Mouse (Mus musculus) midbrain, embryonic 13.5 days (tissue): ENCODE data around the gene Rps16. TPM values are rescaled to one million over a fixed set of nuclear protein-coding genes. Genes with fewer than 3 reads are reported as not detected.

ENCODE experiments used
- ATAC-seq: fragments of 200-750 bp; cut with Nextera tagmentation; 2 replicates; pipeline ENCODE4 v1.8.0; 2017; ENCODE audit warnings: mild to moderate bottlenecking, moderate TSS enrichment, moderate library complexity
- H3K27ac ChIP-seq: fragments of 300-500 bp; sonication (generic); 2 replicates; pipeline ENCODE4 v1.5.1; 2015; ENCODE audit warnings: inconsistent platforms, mild to moderate bottlenecking, moderate library complexity
- H3K27me3 ChIP-seq: fragments of 300-500 bp; sonication (generic); 2 replicates; pipeline ENCODE4 v1.6.1; 2015; ENCODE audit warnings: mild to moderate bottlenecking, inconsistent platforms
- H3K36me3 ChIP-seq: fragments of 300-500 bp; sonication (generic); 2 replicates; pipeline ENCODE4 v1.6.1; 2015; ENCODE audit warnings: mild to moderate bottlenecking, inconsistent platforms
- H3K4me1 ChIP-seq: fragments of 300-500 bp; sonication (generic); replicated peaks from 2 replicates; pipeline ENCODE4 v1.6.1; 2015; ENCODE audit warnings: inconsistent platforms
- H3K4me2 ChIP-seq: fragments of 300-500 bp; sonication (generic); replicated peaks from 2 replicates; pipeline ENCODE4 v1.6.1; 2015; ENCODE audit warnings: moderate library complexity, mild to moderate bottlenecking, inconsistent platforms
- H3K4me3 ChIP-seq: fragments of 300-500 bp; sonication (generic); replicated peaks from 2 replicates; pipeline ENCODE4 v1.5.1; 2015; ENCODE audit warnings: mild to moderate bottlenecking, inconsistent platforms
- H3K9ac ChIP-seq: fragments of 300-500 bp; sonication (generic); replicated peaks from 2 replicates; pipeline ENCODE4 v1.6.1; 2015; ENCODE audit warnings: mild to moderate bottlenecking, inconsistent platforms
- H3K9me3 ChIP-seq: fragments of 300-500 bp; sonication (generic); 2 replicates; pipeline ENCODE4 v1.6.1; 2016; ENCODE audit warnings: mild to moderate bottlenecking, inconsistent platforms
- WGBS: fragments of 180-500 bp; shearing (Covaris S2); methylation state at CpG from one replicate; pipeline ENCODE4 v1.1.7; 2015; 5-methylcytosine and 5-hydroxymethylcytosine counted together
- polyA plus RNA-seq: library from polyadenylated mRNA; unstranded; fragments of >200 nt; fragmentation: Nextera tagmentation; extraction: Ambion mirVana; gene quantifications from 2 replicates; pipeline ENCODE4 v1.2.1, GENCODE M21; 2015

Gene Rps16
- polyA plus RNA-seq, 1 experiment from 2014 or later: 537 TPM

- WGBS: 95% methylated on average over 14 of the region's 14 CpGs
Measured at GRCm38 (mm10) chr7:28370051-28370450, 19.6 kb downstream of the Rps16 start.

GRCm38 (mm10) chr7:28370977-28371513 lies 20.6 kb downstream of the Rps16 start:
- Histone ChIP-seq H3K4me2 (peak overlapping the region; percentile 95), H3K9me3 (no peaks in the 10 kb centered on the region), H3K9ac (peak overlapping the region; percentile 82), H3K4me3 (peak overlapping the region; percentile 82), H3K27me3 (no peaks in the 10 kb centered on the region), H3K27ac (peak overlapping the region; percentile 88), H3K4me1 (peaks cover 33% of the 10 kb centered on the region), H3K36me3 (peaks cover 26% of the 10 kb centered on the region)
- 11% methylated on average over 11 of the region's 11 CpGs for WGBS
- no peak for ATAC-seq

More at GRCm38 (mm10) chr7:28370051-28370450, 19.6 kb downstream of the Rps16 start:
- Histone ChIP-seq H3K4me1 (peaks cover 25% of the 10 kb centered on the region), H3K9ac (peak overlapping the region; percentile 82), H3K27me3 (no peaks in the 10 kb centered on the region), H3K4me2 (peak overlapping the region; percentile 95), H3K9me3 (no peaks in the 10 kb centered on the region), H3K36me3 (peaks cover 35% of the 10 kb centered on the region), H3K27ac (no peak overlapping the region), H3K4me3 (peak overlapping the region; percentile 82)
- no peak for ATAC-seq

DNA sequence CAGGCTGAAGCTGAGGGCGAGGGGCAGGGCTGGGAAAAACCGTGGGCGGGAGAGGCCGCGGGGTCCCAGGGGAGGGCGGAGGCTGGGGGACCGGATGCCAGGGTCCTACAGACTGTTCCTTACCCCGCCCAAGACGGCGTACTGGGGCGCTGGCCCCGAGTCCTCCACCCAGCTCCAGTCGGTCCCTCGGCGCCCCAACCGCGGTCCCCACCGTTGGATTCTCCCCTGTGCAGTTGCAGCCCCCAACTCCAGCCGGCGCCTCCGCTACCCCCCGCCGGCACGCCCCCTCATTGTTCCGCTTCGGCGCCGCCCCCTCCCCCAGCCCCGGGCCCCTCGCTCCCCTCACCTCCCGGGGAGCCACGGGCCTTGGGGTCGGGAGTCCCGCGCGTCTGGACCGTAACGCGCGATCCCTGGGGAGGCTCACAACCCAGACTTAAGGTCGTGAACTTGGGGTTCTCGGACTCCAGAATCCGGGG lies 21.1 kb downstream of the Rps16 start:
- H3K9ac ChIP-seq: peak overlapping the region; percentile 82
- H3K4me3 ChIP-seq: peak overlapping the region; percentile 82
- ATAC-seq: 0 out of 2 replicates have a peak, but pooled peaks have one; percentile 10
- WGBS: 0% methylated on average over 37 of the region's 43 CpGs
- peaks cover 38% of the 10 kb centered on the region for H3K4me1 ChIP-seq
- no peaks in the 10 kb centered on the region for H3K9me3 ChIP-seq
- H3K27me3 ChIP-seq: no peaks in the 10 kb centered on the region
- peak overlapping the region; percentile 95 for H3K4me2 ChIP-seq
- peaks cover 21% of the 10 kb centered on the region for H3K36me3 ChIP-seq
- H3K27ac ChIP-seq: peak overlapping the region; percentile 88

GRCm38 (mm10) chr7:28372251-28373108 lies 22.0 kb downstream of the Rps16 start, which contains the start of gene Plekhg2:
Plekhg2 (minus strand) TSS chr7:28372599.
- no peaks in the 10 kb centered on the region for H3K9me3 ChIP-seq
- peak within 1 kb of the TSS; percentile 88 for H3K27ac ChIP-seq
- peaks cover 39% of the 10 kb centered on the region for H3K4me1 ChIP-seq
- H3K36me3 ChIP-seq: peaks cover 12% of the 10 kb centered on the region
- under 1% methylated on average over 66 of the region's 66 CpGs for WGBS
- peak within 1 kb of the TSS; percentile 95 for H3K4me2 ChIP-seq
- peak within 1 kb of the TSS; percentile 82 for H3K4me3 ChIP-seq
- ATAC-seq: peak; percentile 84
- peak within 1 kb of the TSS; percentile 82 for H3K9ac ChIP-seq
- H3K27me3 ChIP-seq: peaks cover 4% of the 10 kb centered on the region

GRCm38 (mm10) chr7:28373131-28373581 lies 22.7 kb downstream of the Rps16 start:
- Histone ChIP-seq H3K9ac (no peak overlapping the region), H3K4me3 (peak overlapping the region; percentile 82), H3K9me3 (no peaks in the 10 kb centered on the region), H3K4me2 (peak overlapping the region; percentile 95), H3K4me1 (peaks cover 45% of the 10 kb centered on the region), H3K27me3 (peaks cover 11% of the 10 kb centered on the region), H3K27ac (peak overlapping the region; percentile 88), H3K36me3 (peaks cover 5% of the 10 kb centered on the region)
- WGBS: under 1% methylated on average over 9 of the region's 9 CpGs
- peak; percentile 4 for ATAC-seq

DNA sequence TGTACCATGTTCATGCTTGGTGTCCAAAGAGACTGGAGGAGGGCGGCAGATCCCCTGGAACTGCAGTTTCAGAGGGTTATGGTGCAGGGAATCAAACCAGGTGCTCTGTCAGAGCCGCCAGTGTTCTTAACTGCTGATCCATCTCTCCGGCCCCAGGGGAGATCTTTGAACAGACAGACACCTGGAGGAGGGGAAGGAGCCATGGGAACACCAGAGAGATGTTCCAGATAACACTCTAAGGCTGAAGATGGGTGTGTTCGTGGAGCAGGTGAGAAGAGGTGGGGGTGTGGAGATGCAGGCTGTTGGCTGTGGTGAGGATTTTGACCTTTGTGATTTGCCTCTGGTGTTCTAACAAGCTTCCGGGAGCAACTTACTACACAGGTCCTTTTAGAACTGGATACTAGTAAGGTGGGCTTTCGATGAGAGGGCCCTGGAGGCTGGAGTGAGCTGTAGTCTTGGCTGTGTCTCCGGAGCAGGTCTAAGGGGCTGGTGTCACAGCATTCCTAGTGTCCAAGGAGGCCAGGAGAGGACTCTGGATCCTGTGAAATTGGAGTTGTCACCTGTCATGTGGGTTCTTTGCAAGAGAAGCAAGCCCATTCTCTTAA lies 23.5 kb downstream of the Rps16 start:
- Histone ChIP-seq H3K9me3 (no peaks in the 10 kb centered on the region), H3K36me3 (peaks cover 3% of the 10 kb centered on the region; the same call in 1 of the 2 replicates), H3K4me1 (peaks cover 54% of the 10 kb centered on the region), H3K27ac (peak overlapping the region; percentile 30), H3K27me3 (peaks cover 11% of the 10 kb centered on the region), H3K4me2 (no peak overlapping the region), H3K9ac (no peak overlapping the region), H3K4me3 (no peak overlapping the region)
- ATAC-seq: no peak
- WGBS: 83% methylated on average over 7 of the region's 7 CpGs

GRCm38 (mm10) chr7:28374647-28375046 lies 24.2 kb downstream of the Rps16 start:
- Histone ChIP-seq H3K27ac (peak overlapping the region; percentile 82; the same call in 1 of the 2 replicates), H3K9me3 (no peaks in the 10 kb centered on the region), H3K27me3 (peaks cover 11% of the 10 kb centered on the region), H3K4me1 (peaks cover 58% of the 10 kb centered on the region), H3K36me3 (no peaks in the 10 kb centered on the region), H3K4me3 (0 out of 2 replicates have a peak overlapping the region, but pooled peaks have one; percentile 42), H3K4me2 (0 out of 2 replicates have a peak overlapping the region, but pooled peaks have one; percentile 59), H3K9ac (no peak overlapping the region)
- 83% methylated on average over 10 of the region's 10 CpGs for WGBS
- no peak for ATAC-seq

DNA sequence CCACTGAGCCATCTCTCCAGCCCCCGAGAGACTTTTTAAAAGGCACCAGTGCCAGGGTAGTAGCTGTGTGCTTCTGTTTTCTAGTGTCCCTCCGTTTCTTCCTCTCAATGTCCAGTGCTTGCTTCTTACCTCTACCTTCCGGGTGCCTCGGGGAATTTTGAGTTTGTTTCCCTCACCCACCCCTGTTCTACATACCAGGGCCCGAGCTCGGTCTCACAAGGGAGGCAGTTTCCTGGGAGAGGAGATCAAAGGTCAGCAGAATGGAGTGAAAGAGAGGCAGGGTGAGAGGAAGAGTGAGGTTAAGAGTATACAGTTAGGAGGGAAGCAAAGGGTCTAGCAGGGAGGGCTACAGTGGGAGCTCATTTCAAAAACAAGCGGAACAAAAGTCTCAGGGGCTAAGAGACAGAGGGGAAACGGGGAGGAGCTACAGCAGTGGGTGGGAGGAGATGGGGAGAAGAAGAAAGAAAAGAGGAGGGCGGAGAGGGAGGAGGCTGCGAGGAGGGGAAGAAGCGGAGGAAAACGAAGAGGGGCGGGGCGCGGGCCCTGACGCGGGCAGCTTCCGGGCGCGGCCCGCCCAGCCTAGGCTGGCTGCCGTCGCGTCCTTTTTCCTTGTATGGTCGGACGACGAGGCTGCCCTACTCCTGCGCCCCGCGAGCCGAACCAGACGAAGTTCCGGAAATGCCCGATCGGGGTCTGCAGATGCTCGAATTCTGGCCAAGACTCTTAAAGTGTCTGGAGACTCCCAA lies 24.9 kb downstream of the Rps16 start:
- Histone ChIP-seq H3K9ac (peak overlapping the region; percentile 60), H3K4me2 (peak overlapping the region; percentile 59), H3K4me1 (peaks cover 51% of the 10 kb centered on the region), H3K36me3 (no peaks in the 10 kb centered on the region), H3K27me3 (peaks cover 11% of the 10 kb centered on the region), H3K9me3 (no peaks in the 10 kb centered on the region), H3K27ac (peak overlapping the region; percentile 82), H3K4me3 (peak overlapping the region; percentile 42)
- under 1% methylated on average over 30 of the region's 36 CpGs for whole genome bisulfite sequencing
- peak; percentile 35 for ATAC-seq

DNA sequence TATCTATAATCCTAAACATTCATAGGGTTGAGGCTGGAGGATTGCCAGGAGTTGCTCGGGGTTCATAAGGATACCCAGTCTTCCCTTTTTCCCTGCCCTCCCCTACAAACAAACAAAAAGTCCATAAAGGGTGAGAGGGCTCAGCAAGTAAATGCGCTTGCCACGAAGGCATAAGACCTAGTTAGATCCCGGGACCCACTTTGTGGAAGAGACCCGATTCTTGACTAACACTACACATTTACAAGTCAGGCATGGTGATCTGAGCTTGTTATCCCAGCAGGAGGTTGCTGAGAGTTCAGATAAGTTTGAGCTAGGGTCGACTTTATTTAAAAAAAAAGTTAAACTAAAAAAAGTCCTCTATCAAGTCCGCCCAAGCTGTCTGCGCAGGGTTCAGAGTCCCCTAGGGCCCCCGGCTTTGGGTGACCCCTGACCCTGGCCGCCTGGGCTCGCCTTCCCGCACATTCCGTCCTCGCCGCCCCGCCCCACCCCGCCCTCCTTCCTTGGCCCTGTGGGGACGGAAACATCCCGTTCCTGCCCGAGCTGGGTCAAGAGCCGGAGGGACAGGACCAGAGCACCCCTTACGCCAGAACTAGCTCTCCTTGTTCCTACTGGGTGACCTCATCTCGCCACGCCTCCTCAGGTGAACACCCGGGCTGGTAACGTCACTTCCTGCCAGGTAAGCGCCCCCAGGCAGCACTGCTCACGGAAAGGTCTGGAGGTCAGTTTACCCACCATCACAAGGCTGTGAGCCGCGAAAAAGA lies 25.7 kb downstream of the Rps16 start:
- H3K4me2 ChIP-seq: peak overlapping the region; percentile 59
- no peaks in the 10 kb centered on the region for H3K36me3 ChIP-seq
- peak overlapping the region; percentile 42 for H3K4me3 ChIP-seq
- H3K27ac ChIP-seq: peak overlapping the region; percentile 82
- peaks cover 50% of the 10 kb centered on the region for H3K4me1 ChIP-seq
- no peak for ATAC-seq
- H3K27me3 ChIP-seq: peaks cover 15% of the 10 kb centered on the region
- H3K9me3 ChIP-seq: no peaks in the 10 kb centered on the region
- WGBS: 4% methylated on average over 30 of the region's 30 CpGs
- peak overlapping the region; percentile 60 for H3K9ac ChIP-seq

DNA sequence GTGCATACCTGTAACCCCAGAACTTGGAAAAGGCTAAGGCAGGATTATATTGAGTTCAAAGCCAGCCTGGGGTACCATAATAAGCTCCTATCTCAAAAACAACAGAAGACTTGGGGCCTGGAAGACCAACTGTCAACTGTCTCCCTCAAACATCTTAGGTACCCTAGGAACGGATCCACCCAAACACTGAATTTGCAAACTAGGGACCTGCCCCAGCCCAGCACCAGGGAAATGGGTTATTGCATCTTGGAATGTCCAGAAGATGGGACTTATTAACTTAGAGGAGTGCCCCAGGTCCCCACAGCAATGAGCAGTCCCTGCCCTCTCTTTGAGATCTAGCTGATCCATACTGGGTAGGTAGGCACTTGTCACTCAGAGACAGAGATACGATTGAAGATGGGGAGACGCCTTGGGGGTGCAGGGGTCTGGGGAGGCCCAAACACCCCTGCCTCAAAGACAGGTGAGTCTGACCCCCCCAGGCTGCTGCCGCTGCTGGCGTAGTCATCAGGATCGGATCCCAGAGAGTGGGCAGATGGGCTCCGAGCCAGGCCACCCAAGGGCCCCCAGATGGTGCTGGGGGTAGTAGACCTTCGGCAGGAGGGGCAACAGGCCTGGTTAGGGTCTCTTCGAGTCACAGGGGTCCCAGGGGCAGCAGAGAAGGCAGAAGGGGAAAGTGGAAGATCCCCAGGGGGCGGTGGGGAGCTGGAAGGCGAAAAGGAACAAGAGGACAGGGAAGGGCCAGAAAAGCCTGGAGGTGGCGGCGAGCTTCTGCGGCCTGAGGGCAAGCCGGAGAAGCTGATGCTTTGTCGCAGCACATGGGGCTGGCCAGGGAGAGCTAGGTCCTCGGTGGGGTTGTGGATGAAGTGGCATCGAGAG lies 27.0 kb downstream of the Rps16 start:
- Histone ChIP-seq H3K27ac (no peak overlapping the region), H3K4me3 (peak overlapping the region; percentile 49; the same call in 1 of the 2 replicates), H3K9ac (peak overlapping the region; percentile 28; the same call in 1 of the 2 replicates), H3K9me3 (no peaks in the 10 kb centered on the region), H3K4me1 (peaks cover 57% of the 10 kb centered on the region), H3K4me2 (peak overlapping the region; percentile 79), H3K27me3 (peaks cover 17% of the 10 kb centered on the region), H3K36me3 (no peaks in the 10 kb centered on the region)
- ATAC-seq: no peak
- 80% methylated on average over 18 of the region's 18 CpGs for WGBS
